In the genomic region with DNA sequence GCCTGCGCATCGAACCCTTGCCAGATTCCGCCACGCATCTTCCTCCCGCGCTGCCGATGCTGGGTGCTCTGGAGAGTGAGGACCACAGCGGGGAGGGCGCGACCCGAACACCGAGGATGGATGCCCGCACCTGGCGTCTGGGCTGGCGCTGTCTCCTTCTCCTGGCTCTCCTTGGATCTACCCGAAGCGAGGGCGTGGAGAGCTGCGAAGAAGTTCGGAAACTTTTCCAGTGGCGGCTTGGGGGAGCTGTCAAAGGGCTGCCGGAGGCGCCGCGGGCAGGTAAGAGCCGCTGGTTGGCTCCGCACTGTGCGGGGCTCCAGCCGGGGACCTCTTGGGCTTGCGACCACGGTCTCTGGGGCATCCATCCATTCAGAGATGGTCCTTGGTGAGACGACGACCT, we compare ENCODE assay signal across 9 mouse cellular contexts. TPM values are rescaled to one million over a fixed set of nuclear protein-coding genes. Genes with fewer than 3 reads are reported as not detected.
DNase-seq lines count a peak whose midpoint lies in the region; ATAC-seq lines count a peak whose summit lies in the region.
"Had no signal": no experiment of that assay in that cellular context is flagged by ENCODE, and none has a peak within 500 bp of the region (broad histone marks: within the 10 kb centered on the region; RNA-seq: fewer than 3 reads in every experiment).

No protein-coding gene starts in this region.

- H3K4me3 ChIP-seq in heart, embryonic 11.5 days (ENCODE audit: low read depth, low read length) = peak overlapping the region; percentile 74
- H3K4me3 ChIP-seq in forebrain, embryonic 16.5 days (replicated peaks; ENCODE audit: low read length) = peak overlapping the region; percentile 82
- peak overlapping the region; percentile 82 for H3K4me3 ChIP-seq in limb, embryonic 10.5 days
- peak overlapping the region; percentile 77 for H3K4me3 ChIP-seq in midbrain, embryonic 16.5 days (ENCODE audit: low read depth, low read length)

- H3K4me2 ChIP-seq in heart, embryonic 11.5 days = peak overlapping the region; percentile 90
- H3K4me2 ChIP-seq in forebrain, embryonic 16.5 days (ENCODE audit: low read length) = peak overlapping the region; percentile 98
- peak overlapping the region; percentile 97 for H3K4me2 ChIP-seq in midbrain, embryonic 16.5 days (ENCODE audit: low read length)

- 1% methylated on average over 33 of the region's 33 CpGs for WGBS in heart, embryonic 11.5 days (ENCODE audit: insufficient replicate concordance)
- under 1% methylated on average over 33 of the region's 33 CpGs for WGBS in forebrain, embryonic 16.5 days
- WGBS in limb, embryonic 10.5 days = under 1% methylated on average over 33 of the region's 33 CpGs
- WGBS in midbrain, embryonic 16.5 days = under 1% methylated on average over 33 of the region's 33 CpGs

- 0 out of 2 replicates have a peak, but pooled peaks cover 3% of the 10 kb centered on the region for H3K4me1 ChIP-seq in heart, embryonic 11.5 days (ENCODE audit: control insufficient read depth, insufficient read depth, low read length)
- peaks cover 5% of the 10 kb centered on the region for H3K4me1 ChIP-seq in forebrain, embryonic 16.5 days (replicated peaks; ENCODE audit: control insufficient read depth, insufficient read depth, low read length)
- peaks cover 31% of the 10 kb centered on the region for H3K4me1 ChIP-seq in limb, embryonic 10.5 days
- H3K4me1 ChIP-seq in midbrain, embryonic 16.5 days (ENCODE audit: control insufficient read depth, insufficient read depth, low read length) = peaks cover 11% of the 10 kb centered on the region

- H3K9ac ChIP-seq in heart, embryonic 11.5 days (ENCODE audit: low read depth, low read length) = peak overlapping the region; percentile 52; the same call in 1 of the 2 replicates
- H3K9ac ChIP-seq in forebrain, embryonic 16.5 days (replicated peaks; ENCODE audit: low read depth, low read length) = peak overlapping the region; percentile 70
- H3K9ac ChIP-seq in midbrain, embryonic 16.5 days (ENCODE audit: low read depth, low read length) = peak overlapping the region; percentile 74

- H3K27me3 ChIP-seq in heart, embryonic 11.5 days (ENCODE audit: control insufficient read depth, insufficient read depth, low read length) = peaks cover 22% of the 10 kb centered on the region
- peaks cover 25% of the 10 kb centered on the region for H3K27me3 ChIP-seq in forebrain, embryonic 16.5 days (replicated peaks; ENCODE audit: control insufficient read depth, insufficient read depth, low read length)
- peaks cover 39% of the 10 kb centered on the region for H3K27me3 ChIP-seq in limb, embryonic 10.5 days (ENCODE audit: low read depth, poor library complexity, severe bottlenecking)
- peaks cover 20% of the 10 kb centered on the region for H3K27me3 ChIP-seq in midbrain, embryonic 16.5 days (ENCODE audit: control insufficient read depth, insufficient read depth, low read depth, low read length)

- no peaks in the 10 kb centered on the region for H3K36me3 ChIP-seq in heart, embryonic 11.5 days (ENCODE audit: control insufficient read depth, insufficient read depth, low read length)
- H3K36me3 ChIP-seq in forebrain, embryonic 16.5 days (ENCODE audit: control insufficient read depth, insufficient read depth) = no peaks in the 10 kb centered on the region
- peaks cover 9% of the 10 kb centered on the region; the same call in 1 of the 2 replicates for H3K36me3 ChIP-seq in limb, embryonic 10.5 days
- no peaks in the 10 kb centered on the region for H3K36me3 ChIP-seq in midbrain, embryonic 16.5 days (ENCODE audit: control insufficient read depth, insufficient read depth, low read length)

- peak; percentile 50 for ATAC-seq in heart, embryonic 11.5 days (replicated peaks; ENCODE audit: insufficient number of reproducible peaks, low FRiP score, low TSS enrichment)
- ATAC-seq in forebrain, embryonic 16.5 days = peak; percentile 49; the same call in 1 of the 2 replicates
- ATAC-seq in midbrain, embryonic 16.5 days = peak; percentile 73; the same call in 1 of the 2 replicates

- DNase-seq in heart, adult 9 months (ENCODE audit: low spot score in 2 of 2) = no peak
- peak; percentile 28 for DNase-seq in WW6 (ENCODE audit: low read depth, low spot score)
- no peak for DNase-seq in limb, embryonic 10.5 days (ENCODE audit: low spot score)
- DNase-seq in urinary bladder, postnatal 10 days (ENCODE audit: low spot score) = no peak
- DNase-seq in urinary bladder, adult 18-20 months (ENCODE audit: low spot score in 2 of 2) = no peak

- H3K9me3 ChIP-seq in heart, embryonic 11.5 days (replicated peaks; ENCODE audit: control insufficient read depth, low read length) = no peaks in the 10 kb centered on the region
- no peaks in the 10 kb centered on the region for H3K9me3 ChIP-seq in forebrain, embryonic 16.5 days (ENCODE audit: control insufficient read depth, low read length)
- H3K9me3 ChIP-seq in limb, embryonic 10.5 days (replicated peaks) = no peaks in the 10 kb centered on the region
- no peaks in the 10 kb centered on the region for H3K9me3 ChIP-seq in midbrain, embryonic 16.5 days (replicated peaks; ENCODE audit: control insufficient read depth, low read length, poor library complexity, severe bottlenecking)

- no peak overlapping the region for H3K27ac ChIP-seq in heart, embryonic 11.5 days (ENCODE audit: low read depth, low read length)
- H3K27ac ChIP-seq in forebrain, embryonic 16.5 days (ENCODE audit: low read length) = no peak overlapping the region
- H3K27ac ChIP-seq in limb, embryonic 10.5 days = peak overlapping the region; percentile 79
- H3K27ac ChIP-seq in midbrain, embryonic 16.5 days (ENCODE audit: low read length) = 0 out of 2 replicates have a peak overlapping the region, but pooled peaks have one; percentile 20

RNA-seq across cellular contexts. Expression of gene Gpc5, which starts 0.5 kb away (rescaled TPM):
- polyA plus RNA-seq in heart, embryonic 11.5 days (2014; fragmentation: Nextera tagmentation; extraction: Ambion mirVana) = 0.28 and 0.53 TPM in 2 replicates
- polyA plus RNA-seq in forebrain, embryonic 16.5 days (2015; fragmentation: Nextera tagmentation; extraction: Ambion mirVana) = 2.0 and 3.1 TPM in 2 replicates
- 8.7 and 16.0 TPM in 2 replicates for polyA plus RNA-seq in limb, embryonic 10.5 days (2016; fragmentation: Nextera tagmentation; extraction: Ambion mirVana)
- polyA plus RNA-seq in midbrain, embryonic 16.5 days (2015; fragmentation: Nextera tagmentation; extraction: Ambion mirVana) = 7.4 and 10.4 TPM in 2 replicates
- polyA plus RNA-seq: large intestine, adult 2 months had no signal

Comparison
In these comparisons a context has a peak if more than half of its experiments do, and no peak if none do; other contexts are left out.
1. H3K27ac ChIP-seq: peak in limb, embryonic 10.5 days (single experiment) and midbrain, embryonic 16.5 days (single experiment); none in heart, embryonic 11.5 days (single experiment) and forebrain, embryonic 16.5 days (single experiment).
2. Peak in every context shown above with its lines, with median percentiles within 50 percentile points of each other: ATAC-seq, H3K4me2 ChIP-seq, H3K4me3 ChIP-seq and H3K9ac ChIP-seq.